Mouse (Mus musculus) duodenum, adult 2 months (tissue): ENCODE measurements around the gene Pnmt. TPM values are rescaled to one million over a fixed set of nuclear protein-coding genes. Genes with fewer than 3 reads are reported as not detected.

ENCODE experiments used
- polyA plus RNA-seq: library from polyadenylated mRNA; depleted of rRNA; stranded (reverse); fragments of >200 nt; gene quantifications from 2 replicates; pipeline ENCODE4 v1.2.3, GENCODE M21; 2012; ENCODE audit warnings: low replicate concordance; rRNA removed

Pnmt gene
- 0.09 and 0.42 TPM in 2 replicates for polyA plus RNA-seq

GRCm38 (mm10) chr11:98385638-98386585 is at the start of gene Pnmt:
TSS of gene Pnmt (plus strand) at chr11:98386450.

GRCm38 (mm10) chr11:98348083-98348961 is 37.9 kb upstream of the Pnmt start, which contains the start of gene Ppp1r1b:
TSS of gene Ppp1r1b (plus strand) at chr11:98348404.

GRCm38 (mm10) chr11:98358161-98359083 is 27.8 kb upstream of the Pnmt start, which contains the start of gene Stard3:
TSS of gene Stard3 (plus strand) at chr11:98358368.

GRCm38 (mm10) chr11:98383261-98384030 is 2.8 kb upstream of the Pnmt start, which contains the start of gene Tcap:
TSS of gene Tcap (plus strand) at chr11:98383811.

GRCm38 (mm10) chr11:98400161-98400726 is 14.0 kb downstream of the Pnmt start, which contains the start of gene Pgap3:
TSS of gene Pgap3 (minus strand) at chr11:98400490.

GRCm38 (mm10) chr11:98412273-98412796 is 26.1 kb downstream of the Pnmt start, which contains the start of gene Erbb2:
TSS of gene Erbb2 (plus strand) at chr11:98412470.

Other genes starting within 250 kb of the Pnmt start
- 7.8 and 11.6 TPM in 2 replicates for gene Fbxl20, start 236.0 kb upstream of the Pnmt start, polyA plus RNA-seq
- 2.3 and 6.4 TPM in 2 replicates for gene Med1, start 193.2 kb upstream of the Pnmt start, polyA plus RNA-seq
- gene Cdk12, start 183.4 kb upstream of the Pnmt start, polyA plus RNA-seq = 4.5 and 5.0 TPM in 2 replicates
- 0.05 TPM in 2 replicates for gene Neurod2, start 56.8 kb upstream of the Pnmt start, polyA plus RNA-seq
- gene Ppp1r1b, start 38.0 kb upstream of the Pnmt start, polyA plus RNA-seq = 281 and 423 TPM in 2 replicates
- gene Stard3, start 28.1 kb upstream of the Pnmt start, polyA plus RNA-seq = 79.1 and 84.7 TPM in 2 replicates
- gene Tcap, start 2.6 kb upstream of the Pnmt start, polyA plus RNA-seq = 1.00 and 1.1 TPM in 2 replicates
- 46.9 and 54.7 TPM in 2 replicates for gene Pgap3, start 14.0 kb downstream of the Pnmt start, polyA plus RNA-seq
- gene Erbb2, start 26.0 kb downstream of the Pnmt start, polyA plus RNA-seq = 55.2 and 91.0 TPM in 2 replicates
- 31.2 and 41.0 TPM in 2 replicates for gene Mien1, start 52.5 kb downstream of the Pnmt start, polyA plus RNA-seq
- 94.7 and 98.7 TPM in 2 replicates for gene Grb7, start 59.9 kb downstream of the Pnmt start, polyA plus RNA-seq
- 1.4 and 3.0 TPM in 2 replicates for gene Ikzf3, start 159.6 kb downstream of the Pnmt start, polyA plus RNA-seq
- 0.18 TPM in 1 of 2 replicates, not detected in the other for gene Zpbp2, start 164.6 kb downstream of the Pnmt start, polyA plus RNA-seq
- 58.2 and 142 TPM in 2 replicates for gene Ormdl3, start 200.9 kb downstream of the Pnmt start, polyA plus RNA-seq
- not detected in 2 replicates for gene Lrrc3c, start 211.8 kb downstream of the Pnmt start, polyA plus RNA-seq
- gene Gm12355, start 239.2 kb downstream of the Pnmt start, polyA plus RNA-seq = not detected in 2 replicates
- gene Gsdma3, start 239.9 kb downstream of the Pnmt start, polyA plus RNA-seq = not detected in 2 replicates